10 mouse cellular contexts compared by ENCODE assay signal in genomic region chr1:63129273-63129672, GRCm38 (mm10). TPM values are rescaled to one million over a fixed set of nuclear protein-coding genes. Genes with fewer than 3 reads are reported as not detected.
DNase-seq lines count a peak whose midpoint lies in the region; ATAC-seq lines count a peak whose summit lies in the region.
"Had no signal": no experiment of that assay in that cellular context is flagged by ENCODE, and none has a peak within 500 bp of the region (broad histone marks: within the 10 kb centered on the region; RNA-seq: fewer than 3 reads in every experiment).

No protein-coding gene starts in this region.

- no peaks in the 10 kb centered on the region for H3K4me1 ChIP-seq in kidney, embryonic 14.5 days (ENCODE audit: control insufficient read depth, insufficient read depth, low read length)
- peaks cover 10% of the 10 kb centered on the region for H3K4me1 ChIP-seq in intestine, embryonic 16.5 days (ENCODE audit: control insufficient read depth, insufficient read depth, low read length)
- H3K4me1 ChIP-seq in midbrain, embryonic 14.5 days (ENCODE audit: control insufficient read depth, insufficient read depth, low read length) = no peaks in the 10 kb centered on the region

- peaks cover 6% of the 10 kb centered on the region; the same call in 1 of the 2 replicates for H3K36me3 ChIP-seq in kidney, embryonic 14.5 days (ENCODE audit: control insufficient read depth, insufficient read depth, low read length)
- H3K36me3 ChIP-seq in intestine, embryonic 16.5 days (ENCODE audit: control insufficient read depth, insufficient read depth, low read length) = peaks cover 4% of the 10 kb centered on the region; the same call in 1 of the 2 replicates
- peaks cover 14% of the 10 kb centered on the region; the same call in 1 of the 2 replicates for H3K36me3 ChIP-seq in midbrain, embryonic 14.5 days (ENCODE audit: control insufficient read depth, insufficient read depth, low read length)

- peak overlapping the region; percentile 45 for H3K4me2 ChIP-seq in kidney, embryonic 14.5 days (replicated peaks; ENCODE audit: low read depth, low read length)
- peak overlapping the region; percentile 21; the same call in 1 of the 2 replicates for H3K4me2 ChIP-seq in intestine, embryonic 16.5 days (ENCODE audit: low read depth, low read length)
- H3K4me2 ChIP-seq in midbrain, embryonic 14.5 days (ENCODE audit: low read length) = peak overlapping the region; percentile 48

- peak overlapping the region; percentile 22; the same call in 1 of the 2 replicates for H3K4me3 ChIP-seq in kidney, embryonic 14.5 days (ENCODE audit: low read length)
- no peak overlapping the region for H3K4me3 ChIP-seq in intestine, embryonic 16.5 days (ENCODE audit: low read length)
- H3K4me3 ChIP-seq in midbrain, embryonic 14.5 days (replicated peaks; ENCODE audit: low read depth, low read length) = no peak overlapping the region

- no peaks in the 10 kb centered on the region for H3K9me3 ChIP-seq in kidney, embryonic 14.5 days (ENCODE audit: control insufficient read depth, low read length)
- H3K9me3 ChIP-seq in intestine, embryonic 16.5 days (ENCODE audit: control insufficient read depth, low read length) = no peaks in the 10 kb centered on the region
- H3K9me3 ChIP-seq in midbrain, embryonic 14.5 days (ENCODE audit: control insufficient read depth, low read length) = no peaks in the 10 kb centered on the region

- no peak overlapping the region for H3K9ac ChIP-seq in kidney, embryonic 14.5 days (ENCODE audit: low read depth, low read length)
- H3K9ac ChIP-seq in intestine, embryonic 16.5 days (ENCODE audit: low read depth, low read length) = peak overlapping the region; percentile 41; the same call in 1 of the 2 replicates
- H3K9ac ChIP-seq in midbrain, embryonic 14.5 days (replicated peaks; ENCODE audit: low read length) = no peak overlapping the region
- H3K9ac ChIP-seq: forebrain, postnatal 0 days had no signal

- peak; percentile 10 for DNase-seq in embryo, embryonic 9.5 days (ENCODE audit: extremely low spot score)
- DNase-seq in embryo, embryonic 10 days (ENCODE audit: low spot score) = no peak
- no peak for DNase-seq in kidney, adult 11 months
- DNase-seq in midbrain, embryonic 14.5 days = no peak
- DNase-seq in cerebellum, postnatal 36 days = no peak
- DNase-seq in left cerebral cortex, postnatal 4 days = no peak
- DNase-seq: forebrain, postnatal 0 days; right cerebral cortex, postnatal 4 days had no signal

- intact Hi-C loops in left cerebral cortex, postnatal 4 days (cut with DNase I) = no loop called here

- no peaks in the 10 kb centered on the region for H3K27me3 ChIP-seq in kidney, embryonic 14.5 days (ENCODE audit: control insufficient read depth, insufficient read depth, low read length)
- H3K27me3 ChIP-seq in intestine, embryonic 16.5 days (replicated peaks; ENCODE audit: control insufficient read depth, insufficient read depth, low read length) = no peaks in the 10 kb centered on the region
- H3K27me3 ChIP-seq in midbrain, embryonic 14.5 days (ENCODE audit: control insufficient read depth, insufficient read depth, low read length) = no peaks in the 10 kb centered on the region

- H3K27ac ChIP-seq in kidney, embryonic 14.5 days (ENCODE audit: low read depth, low read length) = peak overlapping the region; percentile 7
- peak overlapping the region; percentile 58 for H3K27ac ChIP-seq in intestine, embryonic 16.5 days (ENCODE audit: low read length)
- H3K27ac ChIP-seq in midbrain, embryonic 14.5 days (replicated peaks; ENCODE audit: low read depth, low read length) = no peak overlapping the region

- ATAC-seq in kidney, embryonic 14.5 days (ENCODE audit: low FRiP score, low TSS enrichment) = peak; percentile 48; the same call in 1 of the 2 replicates
- peak; percentile 61 for ATAC-seq in intestine, embryonic 16.5 days
- ATAC-seq in midbrain, embryonic 14.5 days (ENCODE audit: low FRiP score, low TSS enrichment) = no peak

- 28% methylated on average over 3 of the region's 3 CpGs for WGBS in kidney, embryonic 14.5 days
- 42% methylated on average over 3 of the region's 3 CpGs for WGBS in intestine, embryonic 16.5 days
- 13% methylated on average over 3 of the region's 3 CpGs for WGBS in midbrain, embryonic 14.5 days

RNA-seq across cellular contexts. Expression of gene Ino80d, which starts 14.8 kb away (rescaled TPM):
- polyA plus RNA-seq in kidney, embryonic 14.5 days (2014; fragmentation: Nextera tagmentation; extraction: Ambion mirVana) = 11.5 and 16.5 TPM in 2 replicates
- polyA plus RNA-seq in intestine, embryonic 16.5 days (2015; fragmentation: Nextera tagmentation; extraction: Ambion mirVana) = 7.6 and 8.7 TPM in 2 replicates
- 8.2 and 10.3 TPM in 2 replicates for polyA plus RNA-seq in midbrain, embryonic 14.5 days (2014; fragmentation: Nextera tagmentation; extraction: Ambion mirVana)
- 10 to 100 TPM; 32.0 to 32.7 TPM for total RNA-seq in left cerebral cortex, postnatal 4 days (2021)

RNA-seq across cellular contexts. Expression of gene Eef1b2, which starts 47.4 kb away (rescaled TPM):
- polyA plus RNA-seq in kidney, embryonic 14.5 days (2014; fragmentation: Nextera tagmentation; extraction: Ambion mirVana) = 691 and 852 TPM in 2 replicates
- 486 and 518 TPM in 2 replicates for polyA plus RNA-seq in intestine, embryonic 16.5 days (2015; fragmentation: Nextera tagmentation; extraction: Ambion mirVana)
- polyA plus RNA-seq in midbrain, embryonic 14.5 days (2014; fragmentation: Nextera tagmentation; extraction: Ambion mirVana) = 485 and 564 TPM in 2 replicates
- 100 to 1,000 TPM; 705 to 714 TPM for total RNA-seq in left cerebral cortex, postnatal 4 days (2021)

RNA-seq across cellular contexts. Expression of gene Ndufs1, which starts 47.4 kb away (rescaled TPM):
- 113 and 147 TPM in 2 replicates for polyA plus RNA-seq in kidney, embryonic 14.5 days (2014; fragmentation: Nextera tagmentation; extraction: Ambion mirVana)
- polyA plus RNA-seq in intestine, embryonic 16.5 days (2015; fragmentation: Nextera tagmentation; extraction: Ambion mirVana) = 202 TPM in 2 replicates
- polyA plus RNA-seq in midbrain, embryonic 14.5 days (2014; fragmentation: Nextera tagmentation; extraction: Ambion mirVana) = 116 and 136 TPM in 2 replicates
- 100 to 1,000 TPM; 101 to 107 TPM for total RNA-seq in left cerebral cortex, postnatal 4 days (2021)
